Mouse (Mus musculus): ENCODE results near the gene Kcnj11.

The Kcnj11 gene

DNA sequence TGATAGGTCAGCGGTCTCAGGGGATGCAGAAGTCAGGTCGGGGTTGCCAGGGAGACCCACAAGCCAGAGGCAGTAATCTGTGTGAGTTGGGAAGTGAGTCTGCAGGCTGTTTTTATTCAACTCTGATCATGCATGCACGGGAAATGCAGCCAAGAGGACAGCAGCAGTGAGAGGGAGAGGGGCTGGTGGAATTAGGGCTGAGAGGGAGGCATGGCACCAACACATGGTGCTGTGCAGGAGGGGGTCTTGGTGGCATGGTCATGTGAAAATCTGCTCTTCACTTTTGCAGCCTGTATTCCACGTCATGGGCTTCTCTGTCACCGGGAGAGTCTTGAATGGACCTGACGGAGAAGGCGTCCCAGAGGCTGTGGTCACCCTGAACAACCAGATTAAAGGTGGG, 50.6 kb downstream of the Kcnj11 start:
- in situ Hi-C loops (cut with MboI): no loop called here

DNA sequence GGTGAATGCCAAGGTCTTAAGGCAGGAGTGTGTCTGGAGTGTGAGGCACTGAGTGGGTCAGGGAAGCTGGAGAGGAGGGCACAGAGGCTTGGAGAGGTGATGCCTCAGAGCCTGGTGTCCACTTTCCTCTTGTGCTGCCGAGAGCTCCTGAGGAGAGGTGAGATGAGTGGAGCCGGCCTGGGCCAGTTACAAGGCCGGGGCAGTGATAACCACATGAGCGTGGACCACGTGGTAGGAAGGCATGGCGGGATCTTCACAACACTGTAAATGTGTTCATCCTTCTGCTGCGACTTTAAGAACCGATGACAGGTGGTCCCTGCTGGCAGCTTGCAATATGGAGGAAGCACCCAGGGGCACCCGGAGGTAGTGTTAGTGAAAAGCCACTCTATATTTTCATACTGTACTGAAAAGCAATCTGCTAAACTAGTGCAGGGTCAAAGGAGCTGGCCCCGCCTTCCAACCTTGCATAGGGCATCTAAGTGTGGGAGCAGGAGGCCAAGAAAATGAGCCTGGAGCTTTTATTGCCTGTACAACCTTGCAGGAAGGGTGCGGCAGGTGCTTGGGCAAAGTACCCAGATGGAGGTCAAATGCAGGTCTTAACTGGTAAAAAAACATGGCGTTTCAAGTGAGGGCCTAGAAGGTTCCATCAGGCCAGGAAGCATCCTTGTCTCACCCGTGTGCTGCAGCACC, 52.5 kb downstream of the Kcnj11 start:
- in situ Hi-C loops (cut with MboI): no loop called here

GRCm38 (mm10) chr7:46045882-46046281, 54.7 kb downstream of the Kcnj11 start:
- in situ Hi-C loops (cut with MboI): no loop called here

DNA sequence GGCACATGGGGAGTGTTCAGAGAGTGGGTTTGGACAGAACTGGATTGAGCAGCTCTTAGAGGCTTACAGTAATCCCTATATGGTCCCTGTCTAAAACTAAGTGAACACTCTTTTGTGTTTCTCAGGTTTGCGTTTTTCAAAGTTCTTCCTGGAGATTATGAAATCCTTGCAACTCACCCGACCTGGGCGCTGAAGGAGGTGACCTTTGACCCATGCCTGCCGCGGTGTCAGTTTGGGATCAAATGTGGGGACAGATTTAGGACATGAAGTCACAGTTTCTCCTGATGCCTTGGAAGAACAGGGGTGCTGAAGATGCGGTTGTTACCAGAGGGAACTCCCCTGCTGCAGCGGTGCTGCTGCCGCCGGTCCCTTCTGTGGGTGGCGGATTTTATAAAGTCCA, 56.5 kb downstream of the Kcnj11 start:
- in situ Hi-C loops (cut with MboI): no loop called here

Data from mature B cell (primary cell).